Mouse (Mus musculus) heart, embryonic 13.5 days (tissue): ENCODE data around the gene Slc18a2. TPM values are rescaled to one million over a fixed set of nuclear protein-coding genes. Genes with fewer than 3 reads are reported as not detected.
A peak's percentile ranks its signal among the peaks of the same experiment; 100 is the strongest.

Source experiments
- ATAC-seq: fragments of 200-750 bp; cut with Nextera tagmentation; 2 replicates; pipeline ENCODE4 v1.8.0; 2017; ENCODE audit warnings: moderate TSS enrichment; ENCODE audit not compliant: insufficient number of reproducible peaks, low FRiP score, low TSS enrichment; ENCODE audit errors: extremely low read depth
- H3K27ac ChIP-seq: fragments of 300-500 bp; sonication (generic); replicated peaks from 2 replicates; pipeline ENCODE4 v1.5.1; 2015; ENCODE audit warnings: moderate library complexity, mild to moderate bottlenecking, inconsistent platforms
- H3K27me3 ChIP-seq: fragments of 300-500 bp; sonication (generic); replicated peaks from 2 replicates; pipeline ENCODE4 v1.6.1; 2015; ENCODE audit warnings: mild to moderate bottlenecking, inconsistent platforms
- H3K36me3 ChIP-seq: fragments of 300-500 bp; sonication (generic); 2 replicates; pipeline ENCODE4 v1.6.1; 2015; ENCODE audit warnings: mild to moderate bottlenecking, inconsistent platforms
- H3K4me1 ChIP-seq: fragments of 300-500 bp; sonication (generic); 2 replicates; pipeline ENCODE4 v1.6.1; 2015; ENCODE audit warnings: inconsistent platforms
- H3K4me2 ChIP-seq: fragments of 300-500 bp; sonication (generic); 2 replicates; pipeline ENCODE4 v1.6.1; 2015; ENCODE audit warnings: inconsistent platforms, mild to moderate bottlenecking, moderate library complexity
- H3K4me3 ChIP-seq: fragments of 300-500 bp; sonication (generic); 2 replicates; pipeline ENCODE4 v1.5.1; 2015; ENCODE audit warnings: moderate library complexity, mild to moderate bottlenecking, inconsistent platforms
- H3K9ac ChIP-seq: fragments of 300-500 bp; sonication (generic); 2 replicates; pipeline ENCODE4 v1.6.1; 2015; ENCODE audit warnings: inconsistent platforms, mild to moderate bottlenecking, moderate library complexity
- H3K9me3 ChIP-seq: fragments of 300-500 bp; sonication (generic); 2 replicates; pipeline ENCODE4 v1.6.1; 2016; ENCODE audit warnings: inconsistent platforms
- WGBS: fragments of 180-500 bp; shearing (Covaris S2); methylation state at CpG from one replicate; pipeline ENCODE4 v1.1.7; 2015; ENCODE audit warnings: mixed read lengths; 5-methylcytosine and 5-hydroxymethylcytosine counted together
- polyA plus RNA-seq: library from polyadenylated mRNA; unstranded; fragments of >200 nt; fragmentation: Nextera tagmentation; extraction: Ambion mirVana; gene quantifications from 2 replicates; pipeline ENCODE4 v1.2.1, GENCODE M21; 2015

Slc18a2 gene
- polyA plus RNA-seq, 1 experiment from 2014 or later, result 10.4 TPM

DNA sequence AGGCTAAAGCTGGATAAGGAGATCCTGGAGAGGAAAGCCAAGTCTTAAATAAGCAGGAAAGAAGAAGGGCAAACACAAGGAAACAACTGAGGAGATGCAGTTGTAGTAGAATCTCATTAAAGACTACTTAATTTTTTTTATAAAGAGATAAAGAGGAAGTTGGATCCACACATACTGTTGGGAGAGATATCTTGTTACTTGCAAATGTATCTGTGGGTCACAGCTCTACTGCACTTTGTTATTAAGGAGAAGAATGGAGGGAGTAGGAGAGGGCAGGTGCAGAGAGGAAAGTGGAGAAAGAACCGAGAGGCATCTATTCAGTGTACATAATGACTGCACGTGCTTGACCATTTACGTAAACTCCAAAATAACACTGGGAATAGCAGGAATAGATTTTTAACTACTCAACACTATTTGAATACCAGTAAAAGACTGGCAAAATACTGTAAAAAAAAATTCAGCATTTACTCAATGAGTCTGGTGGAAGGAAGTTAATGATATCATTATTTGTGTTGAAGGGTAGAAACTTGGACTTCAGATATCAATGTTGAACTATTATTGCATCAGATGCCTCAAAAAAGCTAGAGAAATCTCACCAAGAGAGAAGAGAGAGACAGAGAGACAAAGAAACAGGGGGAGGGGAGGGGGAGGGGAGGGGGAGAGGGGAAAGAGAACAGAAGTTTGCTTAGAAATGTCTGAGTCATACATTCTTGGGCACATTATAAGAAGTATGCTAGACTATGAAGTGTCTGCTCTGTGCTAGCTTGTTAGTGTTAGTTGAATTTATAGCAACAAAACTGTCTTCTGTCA is 77.4 kb downstream of the Slc18a2 start:
- Histone ChIP-seq H3K27ac (no peak overlapping the region), H3K9me3 (no peaks in the 10 kb centered on the region), H3K9ac (no peak overlapping the region), H3K4me2 (no peak overlapping the region), H3K36me3 (peaks cover 2% of the 10 kb centered on the region; the same call in 1 of the 2 replicates), H3K4me3 (no peak overlapping the region), H3K27me3 (no peaks in the 10 kb centered on the region), H3K4me1 (peaks cover 56% of the 10 kb centered on the region)
- WGBS, result 90% methylated on average over 3 of the region's 3 CpGs
- ATAC-seq, result no peak

DNA sequence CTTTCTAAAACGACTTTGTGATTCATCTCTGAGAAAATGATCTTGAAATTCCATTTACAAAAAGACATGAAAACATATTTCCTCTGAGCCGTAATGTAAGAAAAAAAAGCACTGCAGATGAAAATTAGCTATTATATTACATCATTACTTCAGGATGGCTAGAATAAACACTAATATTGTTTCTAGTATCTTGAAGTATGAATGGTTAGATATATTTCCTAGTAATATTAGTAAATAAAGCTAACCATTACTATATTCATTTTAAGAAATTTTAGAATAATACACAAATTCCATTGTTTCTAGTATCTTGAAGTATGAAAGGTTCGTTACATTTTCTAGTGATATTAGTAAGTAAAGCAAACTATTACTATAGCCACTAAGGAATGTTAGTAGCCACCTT is 79.2 kb downstream of the Slc18a2 start:
- H3K27me3 ChIP-seq, result no peaks in the 10 kb centered on the region
- no peaks in the 10 kb centered on the region for H3K36me3 ChIP-seq
- ATAC-seq, result no peak
- WGBS, result 87% methylated on average over 3 of the region's 3 CpGs
- no peak overlapping the region for H3K27ac ChIP-seq
- H3K4me2 ChIP-seq, result no peak overlapping the region
- H3K9ac ChIP-seq, result no peak overlapping the region
- no peak overlapping the region for H3K4me3 ChIP-seq
- H3K4me1 ChIP-seq, result peaks cover 72% of the 10 kb centered on the region
- no peaks in the 10 kb centered on the region for H3K9me3 ChIP-seq

DNA sequence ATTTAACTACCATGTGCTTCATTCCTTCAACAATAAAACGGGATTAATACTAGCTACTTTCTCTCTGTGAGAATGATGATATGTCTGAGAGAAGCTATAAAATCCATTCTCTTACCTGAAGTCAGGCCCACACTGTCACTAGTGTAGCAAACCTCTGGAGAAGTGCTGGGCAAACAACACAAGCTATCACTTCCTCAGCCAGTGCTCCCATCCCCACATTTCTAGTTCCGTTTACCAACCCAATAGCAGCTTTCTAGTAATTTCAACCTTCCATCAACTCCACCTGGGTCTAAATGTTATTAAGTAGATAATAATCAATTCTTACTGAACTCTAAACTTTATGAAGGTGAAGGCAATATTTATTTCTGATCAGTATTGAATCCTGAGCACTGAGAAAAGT is 82.3 kb downstream of the Slc18a2 start:
- Histone ChIP-seq H3K36me3 (no peaks in the 10 kb centered on the region), H3K4me3 (peak overlapping the region; percentile 97), H3K4me2 (peak overlapping the region; percentile 100), H3K9me3 (no peaks in the 10 kb centered on the region), H3K27me3 (peaks cover 11% of the 10 kb centered on the region; the same call in 1 of the 2 replicates), H3K4me1 (peaks cover 57% of the 10 kb centered on the region), H3K9ac (peak overlapping the region; percentile 96), H3K27ac (no peak overlapping the region)
- WGBS, result 48% methylated on average over 2 of the region's 2 CpGs
- ATAC-seq, result no peak

DNA sequence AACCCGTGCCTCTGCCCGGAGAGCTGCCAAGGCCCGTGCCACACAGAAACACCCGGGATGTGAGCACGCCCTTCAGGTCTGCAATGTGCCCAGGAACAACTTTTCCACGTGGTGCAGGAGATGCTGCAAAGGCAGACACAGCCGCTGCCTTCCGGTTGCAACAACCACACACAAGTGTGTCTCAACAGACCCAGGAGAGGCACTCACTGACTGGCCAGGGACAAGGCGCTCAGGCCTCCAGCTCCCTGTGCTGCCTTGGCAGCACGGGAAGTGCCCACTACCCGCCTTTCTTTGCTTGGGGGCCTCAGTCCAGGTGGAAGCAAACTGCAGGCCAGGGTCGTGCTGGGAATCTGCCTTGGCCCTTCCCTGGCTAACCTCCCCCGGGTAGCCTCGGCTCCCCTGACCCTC is 83.6 kb downstream of the Slc18a2 start:
- Histone ChIP-seq H3K4me3 (peak overlapping the region; percentile 97), H3K9ac (peak overlapping the region; percentile 96), H3K27me3 (peaks cover 22% of the 10 kb centered on the region), H3K36me3 (no peaks in the 10 kb centered on the region), H3K9me3 (no peaks in the 10 kb centered on the region), H3K4me1 (peaks cover 44% of the 10 kb centered on the region), H3K27ac (peak overlapping the region; percentile 94), H3K4me2 (peak overlapping the region; percentile 100)
- no peak for ATAC-seq
- 1% methylated on average over 14 of the region's 14 CpGs for WGBS

DNA sequence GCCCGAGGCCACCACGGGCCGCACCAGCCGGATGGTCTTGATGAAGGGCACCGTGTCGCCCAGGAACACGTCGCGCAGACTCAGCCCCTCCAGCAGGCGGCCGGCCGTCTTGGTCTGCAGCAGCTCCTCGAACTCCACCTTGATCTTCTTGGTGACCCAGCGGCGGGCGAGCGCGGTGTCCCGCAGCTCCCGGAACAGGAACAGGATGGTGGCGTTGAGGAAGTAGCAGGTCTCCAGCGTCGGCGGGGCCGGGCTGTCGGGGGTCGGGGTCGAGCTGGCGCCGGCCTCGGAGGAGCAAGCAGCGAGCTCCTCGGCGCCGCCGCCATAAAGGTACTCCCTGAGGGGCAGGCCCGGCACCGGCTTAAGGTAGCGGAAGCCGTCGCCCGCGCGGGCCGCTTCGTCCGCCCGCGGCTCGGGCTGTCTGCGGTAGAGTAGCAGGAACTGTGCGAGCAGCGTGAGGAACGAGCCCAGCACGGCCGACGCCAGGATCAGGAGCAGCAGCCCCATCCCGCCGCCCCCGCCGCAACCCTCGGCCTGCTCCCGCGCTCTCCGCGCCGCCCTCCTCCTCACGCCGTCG is 84.5 kb downstream of the Slc18a2 start:
- H3K4me3 ChIP-seq, result peak overlapping the region; percentile 97
- H3K9ac ChIP-seq, result peak overlapping the region; percentile 96
- peaks cover 31% of the 10 kb centered on the region for H3K27me3 ChIP-seq
- peak; percentile 9; the same call in 1 of the 2 replicates for ATAC-seq
- under 1% methylated on average over 53 of the region's 70 CpGs for WGBS
- peaks cover 43% of the 10 kb centered on the region for H3K4me1 ChIP-seq
- H3K27ac ChIP-seq, result peak overlapping the region; percentile 94
- H3K36me3 ChIP-seq, result no peaks in the 10 kb centered on the region
- H3K4me2 ChIP-seq, result peak overlapping the region; percentile 100
- no peaks in the 10 kb centered on the region for H3K9me3 ChIP-seq

Other genes with a start within 250 kb of the Slc18a2 start
- 0.53 and 0.95 TPM in 2 replicates for gene Shtn1, start 184.8 kb upstream of the Slc18a2 start, polyA plus RNA-seq
- not detected in 2 replicates for gene Vax1, start 90.8 kb upstream of the Slc18a2 start, polyA plus RNA-seq
- not detected in 2 replicates for gene Kcnk18, start 41.7 kb upstream of the Slc18a2 start, polyA plus RNA-seq
- 6.1 and 14.4 TPM in 2 replicates for gene Rps12-ps3, start 61.4 kb downstream of the Slc18a2 start, polyA plus RNA-seq
- 6.4 and 7.0 TPM in 2 replicates for gene Pdzd8, start 84.9 kb downstream of the Slc18a2 start, polyA plus RNA-seq
- gene Emx2, start 197.5 kb downstream of the Slc18a2 start, polyA plus RNA-seq, result not detected in 2 replicates